Mouse (Mus musculus) midbrain, embryonic 15.5 days (tissue): ENCODE measurements around the gene Pnpla8. TPM values are rescaled to one million over a fixed set of nuclear protein-coding genes. Genes with fewer than 3 reads are reported as not detected.
A peak's percentile ranks its signal among the peaks of the same experiment; 100 is the strongest.

Experiments
- ATAC-seq: fragments of 200-750 bp; cut with Nextera tagmentation; replicated peaks from 2 replicates; pipeline ENCODE4 v1.8.0; 2017; ENCODE audit warnings: moderate TSS enrichment
- H3K27ac ChIP-seq: fragments of 300-500 bp; sonication (generic); 2 replicates; pipeline ENCODE4 v1.5.1; 2015; ENCODE audit warnings: mild to moderate bottlenecking, inconsistent platforms
- H3K27me3 ChIP-seq: fragments of 300-500 bp; sonication (generic); replicated peaks from 2 replicates; pipeline ENCODE4 v1.6.1; 2015; ENCODE audit warnings: inconsistent platforms
- H3K36me3 ChIP-seq: fragments of 300-500 bp; sonication (generic); replicated peaks from 2 replicates; pipeline ENCODE4 v1.6.1; 2015; ENCODE audit warnings: inconsistent platforms
- H3K4me1 ChIP-seq: fragments of 300-500 bp; sonication (generic); 2 replicates; pipeline ENCODE4 v1.6.1; 2015; ENCODE audit warnings: inconsistent platforms
- H3K4me2 ChIP-seq: fragments of 300-500 bp; sonication (generic); 2 replicates; pipeline ENCODE4 v1.6.1; 2015; ENCODE audit warnings: inconsistent platforms, mild to moderate bottlenecking, moderate library complexity
- H3K4me3 ChIP-seq: fragments of 300-500 bp; sonication (generic); 2 replicates; pipeline ENCODE4 v1.5.1; 2015; ENCODE audit warnings: mild to moderate bottlenecking, inconsistent platforms
- H3K9ac ChIP-seq: fragments of 300-500 bp; sonication (generic); 2 replicates; pipeline ENCODE4 v1.6.1; 2015; ENCODE audit warnings: mild to moderate bottlenecking, inconsistent platforms
- H3K9me3 ChIP-seq: fragments of 300-500 bp; sonication (generic); 2 replicates; pipeline ENCODE4 v1.6.1; 2016; ENCODE audit warnings: inconsistent platforms
- WGBS: fragments of 180-500 bp; shearing (Covaris S2); methylation state at CpG from one replicate; pipeline ENCODE4 v1.1.7; 2015; ENCODE audit warnings: mixed read lengths; 5-methylcytosine and 5-hydroxymethylcytosine counted together
- polyA plus RNA-seq: library from polyadenylated mRNA; unstranded; fragments of >200 nt; fragmentation: Nextera tagmentation; extraction: Ambion mirVana; gene quantifications from 2 replicates; pipeline ENCODE4 v1.2.1, GENCODE M21; 2015

Pnpla8 gene
- polyA plus RNA-seq, 1 experiment from 2014 or later = 136 TPM

- Histone ChIP-seq H3K27me3 (no peaks in the 10 kb centered on the region), H3K4me3 (peak overlapping the region; percentile 82), H3K9ac (peak overlapping the region; percentile 90), H3K36me3 (no peaks in the 10 kb centered on the region), H3K4me2 (peak overlapping the region; percentile 81), H3K27ac (peak overlapping the region; percentile 92), H3K9me3 (no peaks in the 10 kb centered on the region), H3K4me1 (peaks cover 31% of the 10 kb centered on the region)
- WGBS = under 1% methylated on average over 61 of the region's 61 CpGs
- peak; percentile 81 for ATAC-seq
Measured at GRCm38 (mm10) chr12:44329316-44330215, 108.4 kb downstream of the Pnpla8 start.

DNA sequence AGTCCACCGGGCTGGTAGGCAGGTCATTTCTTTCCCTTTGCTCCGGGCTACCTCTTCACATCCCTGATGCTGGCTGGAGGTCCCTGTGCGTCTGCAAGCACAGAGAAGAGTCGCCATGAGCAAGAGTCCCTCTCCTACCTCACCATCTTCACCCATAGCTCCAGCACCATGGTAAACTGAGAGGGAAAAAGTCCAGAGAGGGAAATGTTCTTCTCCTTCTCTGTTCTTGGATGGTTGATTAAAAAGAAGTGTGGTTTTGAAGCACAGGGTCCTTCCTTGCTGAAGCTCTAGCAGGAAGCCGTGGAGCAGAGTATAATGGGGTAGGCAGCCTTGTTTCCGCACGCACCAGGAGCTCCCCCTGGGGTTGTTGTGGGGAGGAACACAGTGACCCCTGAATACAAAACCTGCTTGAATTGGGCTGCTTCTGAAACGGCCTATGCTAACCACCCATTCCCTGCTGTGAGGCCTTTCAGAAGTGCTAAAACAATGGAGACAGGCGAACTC lies 109.1 kb downstream of the Pnpla8 start:
- Histone ChIP-seq H3K27me3 (no peaks in the 10 kb centered on the region), H3K4me2 (peak overlapping the region; percentile 81), H3K4me3 (peak overlapping the region; percentile 82), H3K4me1 (peaks cover 31% of the 10 kb centered on the region), H3K9ac (peak overlapping the region; percentile 90), H3K36me3 (no peaks in the 10 kb centered on the region), H3K27ac (peak overlapping the region; percentile 92), H3K9me3 (no peaks in the 10 kb centered on the region)
- no peak; the same call in 1 of the 2 replicates for ATAC-seq
- WGBS = under 1% methylated on average over 9 of the region's 9 CpGs

GRCm38 (mm10) chr12:44337136-44337640 lies 116.0 kb downstream of the Pnpla8 start:
- Histone ChIP-seq H3K27ac (0 out of 2 replicates have a peak overlapping the region, but pooled peaks have one; percentile 38), H3K4me2 (no peak overlapping the region), H3K4me3 (no peak overlapping the region), H3K9me3 (no peaks in the 10 kb centered on the region), H3K36me3 (no peaks in the 10 kb centered on the region), H3K27me3 (no peaks in the 10 kb centered on the region), H3K9ac (no peak overlapping the region), H3K4me1 (peaks cover 26% of the 10 kb centered on the region)
- 50% methylated on average over 2 of the region's 2 CpGs for WGBS
- no peak for ATAC-seq

GRCm38 (mm10) chr12:44338195-44338622 lies 117.0 kb downstream of the Pnpla8 start:
- peaks cover 23% of the 10 kb centered on the region for H3K4me1 ChIP-seq
- ATAC-seq = peak; percentile 85
- H3K4me2 ChIP-seq = peak overlapping the region; percentile 25
- H3K4me3 ChIP-seq = no peak overlapping the region
- no peaks in the 10 kb centered on the region for H3K36me3 ChIP-seq
- H3K27me3 ChIP-seq = no peaks in the 10 kb centered on the region
- H3K27ac ChIP-seq = peak overlapping the region; percentile 51
- H3K9me3 ChIP-seq = no peaks in the 10 kb centered on the region
- no peak overlapping the region for H3K9ac ChIP-seq
- WGBS = 10% methylated on average over 8 of the region's 8 CpGs

- H3K4me1 ChIP-seq = peaks cover 20% of the 10 kb centered on the region
- no peaks in the 10 kb centered on the region for H3K27me3 ChIP-seq
- H3K27ac ChIP-seq = no peak overlapping the region
- ATAC-seq = no peak
- no peak overlapping the region for H3K4me3 ChIP-seq
- no peak overlapping the region for H3K4me2 ChIP-seq
- no peaks in the 10 kb centered on the region for H3K9me3 ChIP-seq
- no peak overlapping the region for H3K9ac ChIP-seq
- 59% methylated on average over 6 of the region's 6 CpGs for WGBS
- H3K36me3 ChIP-seq = no peaks in the 10 kb centered on the region
Measured at GRCm38 (mm10) chr12:44344075-44344474, 122.9 kb downstream of the Pnpla8 start.

- Histone ChIP-seq H3K9ac (no peak overlapping the region), H3K4me2 (no peak overlapping the region), H3K36me3 (no peaks in the 10 kb centered on the region), H3K9me3 (no peaks in the 10 kb centered on the region), H3K27ac (no peak overlapping the region), H3K4me3 (no peak overlapping the region), H3K27me3 (no peaks in the 10 kb centered on the region), H3K4me1 (peaks cover 18% of the 10 kb centered on the region)
- ATAC-seq = no peak
- 30% methylated on average over 5 of the region's 5 CpGs for WGBS
Measured at GRCm38 (mm10) chr12:44345251-44345650, 124.1 kb downstream of the Pnpla8 start.

DNA sequence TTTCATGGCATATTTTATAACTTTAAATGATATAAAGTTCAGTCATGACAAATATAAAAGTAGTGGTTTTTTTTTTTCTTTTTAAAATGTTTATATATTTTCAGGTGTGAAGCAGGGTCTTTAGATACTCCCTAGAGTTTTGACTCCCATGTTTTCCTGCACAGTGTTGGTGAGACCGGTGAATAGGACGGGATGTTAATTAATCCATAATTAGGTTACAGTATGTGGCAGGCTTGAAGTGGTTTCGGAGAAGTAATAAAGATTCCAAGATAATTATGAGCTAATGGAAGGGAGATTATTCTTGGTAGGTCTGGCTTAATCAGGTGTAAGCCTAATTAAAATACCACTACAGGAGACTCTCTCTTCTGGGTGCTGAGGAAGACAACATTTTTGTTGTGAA lies 125.0 kb downstream of the Pnpla8 start:
- WGBS = 65% methylated on average over 3 of the region's 3 CpGs
- no peak overlapping the region for H3K9ac ChIP-seq
- peaks cover 18% of the 10 kb centered on the region for H3K4me1 ChIP-seq
- H3K4me2 ChIP-seq = no peak overlapping the region
- H3K36me3 ChIP-seq = no peaks in the 10 kb centered on the region
- no peaks in the 10 kb centered on the region for H3K9me3 ChIP-seq
- peak overlapping the region; percentile 36; the same call in 1 of the 2 replicates for H3K27ac ChIP-seq
- no peak overlapping the region for H3K4me3 ChIP-seq
- no peak for ATAC-seq
- no peaks in the 10 kb centered on the region for H3K27me3 ChIP-seq

GRCm38 (mm10) chr12:44355116-44355515 lies 133.9 kb downstream of the Pnpla8 start:
- H3K4me1 ChIP-seq = no peaks in the 10 kb centered on the region
- H3K4me2 ChIP-seq = no peak overlapping the region
- no peak overlapping the region for H3K9ac ChIP-seq
- no peak overlapping the region for H3K27ac ChIP-seq
- no peak overlapping the region for H3K4me3 ChIP-seq
- H3K9me3 ChIP-seq = no peaks in the 10 kb centered on the region
- no peaks in the 10 kb centered on the region for H3K36me3 ChIP-seq
- no peak for ATAC-seq
- no peaks in the 10 kb centered on the region for H3K27me3 ChIP-seq
- 93% methylated on average over 4 of the region's 4 CpGs for WGBS

DNA sequence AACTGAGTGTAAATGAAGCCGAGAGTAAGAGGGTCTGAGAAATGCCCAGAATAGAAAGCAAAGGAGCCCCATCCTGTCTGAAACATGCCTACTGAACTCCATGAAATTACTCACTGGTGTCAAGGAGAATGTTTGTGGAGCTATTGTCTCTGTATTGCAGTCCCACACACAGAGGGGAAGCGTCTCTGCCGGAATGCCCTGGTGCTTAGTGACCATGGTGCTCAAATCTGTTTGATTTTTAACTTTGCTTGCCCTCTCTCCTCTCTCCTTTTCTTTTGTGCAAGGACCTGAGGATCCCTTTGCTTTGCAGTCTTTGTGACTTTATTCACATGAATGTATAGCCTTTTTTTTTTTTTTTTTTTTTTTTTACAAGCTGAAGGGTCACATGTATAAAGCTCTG lies 136.3 kb downstream of the Pnpla8 start:
- H3K27ac ChIP-seq = no peak overlapping the region

GRCm38 (mm10) chr12:44357881-44358280 lies 136.7 kb downstream of the Pnpla8 start:
- Histone ChIP-seq H3K27me3 (no peaks in the 10 kb centered on the region), H3K9me3 (no peaks in the 10 kb centered on the region), H3K27ac (no peak overlapping the region), H3K9ac (no peak overlapping the region), H3K4me3 (no peak overlapping the region), H3K36me3 (no peaks in the 10 kb centered on the region), H3K4me2 (no peak overlapping the region), H3K4me1 (no peaks in the 10 kb centered on the region)
- ATAC-seq = no peak
- 19% methylated on average over 1 of the region's 1 CpGs for WGBS

More for the DNA sequence above, 136.3 kb downstream of the Pnpla8 start:
- Histone ChIP-seq H3K27me3 (no peaks in the 10 kb centered on the region), H3K9ac (no peak overlapping the region), H3K4me1 (no peaks in the 10 kb centered on the region), H3K36me3 (no peaks in the 10 kb centered on the region), H3K4me2 (no peak overlapping the region), H3K4me3 (no peak overlapping the region), H3K9me3 (no peaks in the 10 kb centered on the region)
- ATAC-seq = no peak
- WGBS = 7% methylated on average over 3 of the region's 3 CpGs

DNA sequence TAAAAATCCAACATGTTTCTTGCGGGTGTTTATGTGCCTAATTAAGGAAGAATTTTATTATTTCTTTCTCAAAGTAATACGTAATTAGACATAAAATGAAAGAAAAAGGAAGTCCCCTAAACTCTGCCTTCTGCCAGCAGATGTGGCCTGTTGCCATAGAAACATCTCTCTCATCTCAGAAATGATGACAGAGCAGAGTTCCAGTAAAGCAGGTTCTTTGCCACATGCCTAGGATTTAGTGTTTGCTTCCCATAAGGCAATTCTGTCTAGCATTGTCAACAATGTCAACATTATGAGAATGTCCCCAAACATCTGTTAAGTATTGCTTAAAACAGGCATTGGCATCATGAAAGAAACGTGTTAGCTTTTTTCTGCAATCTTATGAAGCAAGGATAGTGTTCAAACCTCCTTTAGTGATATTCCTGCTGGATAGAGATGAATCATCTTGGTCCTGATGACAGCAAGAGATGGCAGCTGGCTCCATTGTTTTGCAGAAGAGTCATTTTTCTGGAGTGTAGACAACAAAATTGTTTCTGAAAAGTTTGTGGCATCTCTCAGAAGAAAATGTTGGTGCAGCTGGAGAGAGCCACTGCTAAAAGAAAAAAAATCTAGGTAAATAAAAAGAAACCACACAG lies 150.0 kb downstream of the Pnpla8 start:
- ATAC-seq = peak; percentile 57
- H3K4me3 ChIP-seq = no peak overlapping the region
- no peaks in the 10 kb centered on the region for H3K27me3 ChIP-seq
- H3K36me3 ChIP-seq = no peaks in the 10 kb centered on the region
- no peak overlapping the region for H3K9ac ChIP-seq
- WGBS = 40% methylated on average over 3 of the region's 3 CpGs
- H3K9me3 ChIP-seq = no peaks in the 10 kb centered on the region
- peak overlapping the region; percentile 35; the same call in 1 of the 2 replicates for H3K27ac ChIP-seq
- peaks cover 27% of the 10 kb centered on the region for H3K4me1 ChIP-seq
- H3K4me2 ChIP-seq = no peak overlapping the region
